Mouse (Mus musculus) lung, postnatal 0 days (tissue): Measurements from ENCODE around the gene Lpxn.

Experiments
- CTCF ChIP-seq: IDR thresholded peaks from 2 replicates; pipeline ENCODE4 v1.5.1; 2016; ENCODE audit warnings: antibody characterized with exemption, mild to moderate bottlenecking
- EP300 ChIP-seq: IDR thresholded peaks from 2 replicates; pipeline ENCODE4 v1.6.1; 2016; ENCODE audit warnings: antibody characterized with exemption, mild to moderate bottlenecking, control low read depth

- TF ChIP-seq CTCF (no peak), EP300 (no peak)
These were observed 3.1 kb downstream of the Lpxn start for GRCm38 (mm10) chr19:12799081-12799480.
